Mouse (Mus musculus) erythroid progenitor cell, adult 5-6 weeks (primary cell): ENCODE measurements around the gene Brat1. TPM values are rescaled to one million over a fixed set of nuclear protein-coding genes. Genes with fewer than 3 reads are reported as not detected.
A peak's percentile ranks its signal among the peaks of the same experiment; 100 is the strongest.
"Not testable (repeated sequence)": the region's sequence is repeated elsewhere in the genome, so short reads cannot be mapped to it uniquely, and the experiment has no call there.

Source experiments
- ATAC-seq: replicated peaks from 2 replicates; pipeline ENCODE4 v1.8.0; 2016; ENCODE audit warnings: moderate number of reproducible peaks, mild to moderate bottlenecking, moderate TSS enrichment, inconsistent platforms; ENCODE audit not compliant: poor library complexity, low FRiP score, severe bottlenecking
- total RNA-seq, 2 experiments: library from RNA; stranded (forward) in 1 of 2; stranded (reverse) in 1 of 2; fragments of 150-400 nt in 1 of 2; fragments of 186-747, 209-891 nt in 1 of 2; gene quantifications; 2 replicates each; pipeline versions ENCODE4 v1.2.3 to v1.2.4; 2015 to 2017; ENCODE audit warnings: low replicate concordance in 2 of 2

Gene Brat1
- total RNA-seq (2015; ENCODE audit: low replicate concordance) (0.84 and 2.2 TPM in 2 replicates), total RNA-seq (2017; ENCODE audit: low replicate concordance) (1.9 and 2.0 TPM in 2 replicates)

DNA sequence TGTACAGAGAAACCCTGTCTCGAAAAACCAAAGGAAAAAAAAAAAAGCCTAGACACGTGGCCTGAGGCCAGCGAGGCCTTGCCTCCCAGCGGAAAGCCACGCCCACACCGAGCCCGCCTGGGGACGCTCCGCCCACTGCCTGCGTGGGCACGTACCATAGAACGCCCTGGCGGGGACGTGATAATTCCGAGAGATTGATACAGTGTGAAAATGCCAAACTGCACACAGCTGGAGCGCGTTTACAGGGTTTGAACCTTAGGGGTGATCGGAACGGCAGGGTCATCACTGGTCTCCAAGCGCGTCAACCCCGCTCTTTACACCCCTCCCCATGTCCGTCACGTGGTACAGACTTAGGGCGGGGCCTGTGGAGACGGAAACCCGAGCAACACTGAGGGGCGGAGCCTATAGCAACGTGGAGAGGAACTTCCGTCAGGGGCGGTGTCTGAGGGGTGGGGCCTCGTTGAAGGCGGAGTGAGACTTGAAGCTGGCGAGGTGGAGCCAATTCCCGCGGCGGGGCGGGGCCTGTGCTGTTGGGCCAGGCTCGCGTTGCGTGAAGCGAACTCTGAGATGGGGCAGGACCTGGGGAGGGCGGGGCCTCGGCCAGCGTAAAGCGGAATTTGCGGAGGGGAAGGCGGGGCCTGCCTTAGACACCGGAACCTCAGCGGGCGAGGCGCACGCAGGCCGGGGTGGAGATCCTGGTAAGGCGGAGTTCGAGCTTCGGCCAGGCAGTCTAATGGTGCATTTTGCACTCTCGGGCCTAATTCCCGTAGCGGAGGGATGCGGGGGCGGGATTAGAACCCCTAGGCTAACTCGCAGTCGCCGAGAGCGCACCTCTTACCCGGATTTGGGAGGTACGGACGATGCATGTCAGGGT, at the start of gene Brat1:
Brat1 (plus strand) TSS at position 634 of the 874 bp plus-strand sequence.
- peak; percentile 88 for ATAC-seq

DNA sequence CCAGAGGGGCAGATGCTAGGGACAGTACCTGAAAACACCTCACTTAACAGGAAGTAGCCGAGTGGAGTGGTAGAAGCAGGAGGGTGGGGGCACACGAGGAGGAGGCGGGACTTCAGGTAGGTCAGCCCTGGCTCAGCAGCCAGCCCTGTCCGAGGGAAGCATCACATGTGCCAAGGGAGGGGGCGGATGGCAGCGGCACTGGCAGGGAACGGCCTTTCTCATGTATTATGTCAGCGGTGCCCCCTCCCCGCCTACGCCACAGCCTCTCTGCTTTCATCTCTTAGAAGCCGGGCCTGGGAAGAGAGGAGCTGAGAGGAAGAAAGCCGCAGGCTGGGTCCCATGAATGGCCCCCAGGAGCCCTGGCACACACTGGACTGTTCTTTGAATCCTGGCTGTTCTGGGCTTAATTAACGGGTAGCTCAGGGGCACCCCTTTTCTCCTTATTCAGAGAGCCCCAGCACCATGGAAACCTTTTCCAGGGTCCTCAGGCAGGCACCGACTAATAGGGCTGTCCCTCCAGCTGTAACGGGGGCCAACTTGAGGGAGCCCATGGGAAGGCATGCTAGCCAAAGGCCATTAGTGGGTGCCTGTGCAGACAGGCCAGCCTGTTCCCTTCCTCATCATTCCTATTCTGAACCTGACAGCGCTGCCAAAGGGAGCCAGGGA, 45.1 kb upstream of the Brat1 start:
- ATAC-seq, result no peak

DNA sequence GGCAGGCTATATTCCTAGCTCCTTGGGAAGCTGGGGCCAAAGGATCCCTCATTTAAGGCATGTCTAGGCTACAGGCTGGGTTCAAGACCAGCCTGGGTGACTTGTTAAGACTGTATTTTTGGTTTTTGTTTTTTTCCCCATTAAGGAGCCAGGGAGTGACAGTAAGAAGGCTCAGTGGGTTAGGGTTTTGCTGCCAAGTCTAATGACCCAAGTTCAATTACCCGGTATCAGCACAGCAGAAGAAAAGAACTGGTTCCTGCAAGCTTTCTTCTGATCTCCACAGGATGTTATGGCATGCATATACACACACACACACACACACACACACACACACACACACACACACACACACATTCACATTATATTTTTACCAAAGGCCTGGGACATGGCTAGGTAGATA, 44.4 kb upstream of the Brat1 start:
- no peak for ATAC-seq

DNA sequence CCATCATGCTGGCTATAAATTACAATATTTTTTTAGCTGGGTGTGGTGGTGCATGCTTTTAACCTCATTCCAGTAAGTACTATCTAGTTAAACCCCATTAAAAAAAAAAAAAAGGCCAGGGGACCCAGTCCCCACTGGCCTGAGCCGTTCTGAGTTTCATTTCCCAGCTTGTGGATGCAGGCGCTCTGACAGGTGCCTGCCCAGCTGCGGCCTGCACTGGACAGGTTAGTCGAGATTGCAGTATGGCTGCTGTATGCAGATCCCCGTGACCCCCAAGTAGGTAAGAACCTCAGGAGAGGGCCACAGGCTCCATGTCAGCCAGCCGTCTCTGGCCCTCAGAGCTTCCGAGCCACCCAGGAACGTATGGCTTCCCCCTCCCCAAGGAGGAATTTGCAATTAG, 43.4 kb upstream of the Brat1 start:
- no peak for ATAC-seq

DNA sequence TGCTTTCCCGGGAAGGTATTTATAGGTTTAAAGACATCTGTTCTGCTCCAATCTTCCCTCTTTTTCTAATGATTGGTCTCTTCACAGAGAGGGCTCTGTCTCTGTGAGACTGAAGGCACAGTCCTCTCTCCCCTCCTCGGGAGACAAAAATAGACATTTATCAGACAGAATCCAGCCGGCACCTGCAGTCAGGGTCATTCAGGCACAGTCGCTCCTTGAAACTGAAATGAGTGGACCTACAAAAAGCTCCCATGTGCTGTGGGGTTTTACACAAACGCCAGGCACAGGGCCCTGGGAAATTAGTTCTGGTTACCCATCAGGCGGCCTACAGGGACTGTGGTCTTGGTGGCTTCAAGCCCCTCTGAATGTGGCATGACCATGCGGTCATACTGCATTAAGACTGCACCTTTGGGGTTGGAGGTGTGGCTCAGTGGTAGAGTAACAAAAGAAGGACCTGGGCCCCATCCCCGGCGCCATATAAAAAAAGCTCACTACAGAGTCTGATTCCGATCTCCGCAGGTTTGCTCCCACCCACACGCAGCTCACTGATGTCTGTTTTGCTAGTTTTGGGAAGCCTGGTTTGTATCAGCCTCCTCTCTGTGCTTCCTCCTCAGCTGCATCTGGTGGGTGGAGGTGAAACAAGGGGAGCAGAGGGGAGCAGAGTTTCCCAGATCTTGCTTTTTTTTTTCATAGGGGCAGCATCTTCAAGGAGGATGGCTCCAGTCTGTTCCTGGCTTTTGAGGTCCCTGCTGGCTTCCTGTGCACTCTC, 42.8 kb upstream of the Brat1 start:
- ATAC-seq, result no peak

DNA sequence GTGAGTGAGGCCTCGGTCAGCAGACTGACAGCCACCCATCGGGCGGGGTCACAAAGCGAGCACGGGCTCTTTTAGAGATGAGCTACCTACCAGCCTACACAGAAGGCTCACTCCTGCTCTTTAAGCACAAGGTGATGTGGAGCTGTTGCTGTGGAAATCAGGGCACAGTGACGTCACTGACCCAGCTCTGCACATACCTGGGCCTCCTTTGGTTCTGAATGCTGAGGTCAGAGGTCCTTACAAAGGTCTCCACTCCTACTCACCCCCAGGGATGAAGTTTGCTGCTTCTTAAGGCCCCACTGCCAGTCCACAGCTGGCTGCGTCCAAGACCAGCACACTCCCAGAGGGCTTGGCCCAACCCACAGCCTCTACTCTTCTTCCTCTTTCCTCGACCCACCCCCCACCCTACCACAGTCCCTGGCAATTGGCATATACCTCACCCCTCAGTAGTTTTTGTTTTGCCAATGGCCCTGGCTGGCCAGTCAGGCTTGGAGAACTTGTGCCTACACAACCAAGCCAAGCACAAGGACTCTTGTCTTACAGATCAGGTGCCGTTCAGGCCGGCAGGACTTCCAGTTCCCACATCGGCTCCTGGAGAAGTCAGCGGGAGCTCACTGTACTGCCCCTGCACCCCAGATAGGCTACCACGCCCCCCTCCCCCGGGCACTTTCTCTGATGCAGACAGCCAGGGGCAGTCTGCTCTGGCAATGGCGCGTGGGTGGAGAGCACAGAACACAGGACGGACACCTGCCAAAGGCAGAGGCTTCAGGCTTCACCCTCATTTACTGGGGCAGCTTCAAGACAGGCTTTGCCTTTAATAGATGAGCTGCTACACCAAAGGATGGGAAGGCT, 41.8 kb upstream of the Brat1 start:
- ATAC-seq, result no peak

DNA sequence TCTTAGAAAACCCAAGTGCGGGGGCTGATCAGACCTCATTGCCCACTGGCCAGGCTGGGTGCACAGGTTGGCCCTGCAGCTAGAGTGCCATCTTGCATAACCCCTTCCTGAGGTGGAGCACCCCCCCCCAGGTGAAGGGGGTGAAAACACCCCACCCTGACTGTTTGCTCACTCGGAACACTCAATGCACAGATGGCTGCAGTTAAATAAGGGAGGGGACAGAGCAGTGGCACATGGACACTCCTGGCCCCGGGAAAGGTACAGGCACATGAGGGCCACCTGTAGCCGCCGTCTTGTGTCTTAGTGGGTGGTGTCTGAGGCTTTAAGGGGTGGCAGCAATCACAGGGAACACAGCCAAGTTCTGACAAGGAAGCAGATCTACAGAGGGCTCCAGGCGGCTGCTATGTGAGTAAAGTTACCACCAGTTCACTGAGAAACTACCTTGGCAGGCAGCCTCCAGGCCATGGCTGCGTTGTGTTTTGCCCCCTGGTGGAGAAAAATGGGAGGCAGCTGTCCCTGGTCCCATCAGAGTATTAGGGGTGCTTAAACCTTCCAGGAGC, 41.1 kb upstream of the Brat1 start:
- peak; percentile 54 for ATAC-seq

DNA sequence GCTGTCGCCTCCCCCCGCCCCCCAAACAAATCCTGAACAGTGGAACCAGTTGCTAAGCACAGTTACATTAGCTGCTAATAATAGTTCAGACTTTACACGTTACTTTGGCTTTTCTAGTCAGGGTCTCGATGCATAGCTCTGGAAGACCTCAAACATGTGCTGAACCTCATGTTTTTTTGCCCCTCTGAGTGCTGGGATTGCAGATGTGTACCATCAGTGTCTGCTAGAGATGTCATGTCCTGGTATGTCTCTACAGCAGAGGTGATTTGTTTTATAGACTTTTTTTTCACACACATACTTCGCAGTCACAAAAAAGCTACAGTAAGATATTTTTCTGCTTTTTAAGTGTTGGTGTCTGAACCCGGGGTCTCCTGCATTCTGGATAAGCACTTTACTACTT, 32.7 kb upstream of the Brat1 start:
- no peak for ATAC-seq

DNA sequence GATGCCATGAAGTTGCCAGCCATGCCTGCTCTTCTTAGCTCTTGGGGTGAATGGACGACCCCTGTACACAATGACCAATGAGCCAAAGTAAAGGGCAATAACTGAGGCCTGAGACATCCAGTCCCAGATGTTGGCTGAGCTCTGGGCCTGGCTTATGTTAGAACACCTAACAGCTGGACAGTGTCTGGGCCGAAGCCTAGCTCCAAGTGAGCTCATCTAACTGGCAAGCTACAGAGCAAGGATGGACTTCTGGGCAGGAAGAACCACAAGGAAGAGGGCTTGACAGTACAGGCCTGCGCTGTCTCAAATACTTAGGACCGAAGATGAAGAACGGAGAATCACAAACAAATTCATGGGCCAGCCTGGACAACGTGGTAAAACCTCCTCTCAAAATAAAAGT, 32.2 kb upstream of the Brat1 start:
- ATAC-seq, result not testable (repeated sequence)

DNA sequence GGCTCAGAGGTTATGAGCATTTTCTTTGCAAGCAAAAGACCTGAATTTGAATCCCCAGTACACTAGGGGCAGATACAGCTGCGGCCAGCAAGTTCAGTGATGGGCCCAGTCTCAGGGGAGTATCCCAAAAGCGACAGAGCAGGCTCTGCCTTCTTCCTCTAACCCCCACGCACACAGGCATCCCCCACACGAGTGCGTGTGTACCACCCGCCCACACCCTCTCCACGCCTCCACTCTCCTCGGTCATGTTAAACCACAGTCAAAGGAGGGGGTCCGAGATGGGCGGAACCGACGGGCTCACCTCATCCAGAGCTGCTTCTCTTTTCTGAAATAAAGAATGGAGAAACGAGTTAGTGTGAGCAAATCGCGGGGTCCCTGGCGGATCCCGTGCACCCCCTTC, 30.8 kb upstream of the Brat1 start:
- no peak for ATAC-seq

DNA sequence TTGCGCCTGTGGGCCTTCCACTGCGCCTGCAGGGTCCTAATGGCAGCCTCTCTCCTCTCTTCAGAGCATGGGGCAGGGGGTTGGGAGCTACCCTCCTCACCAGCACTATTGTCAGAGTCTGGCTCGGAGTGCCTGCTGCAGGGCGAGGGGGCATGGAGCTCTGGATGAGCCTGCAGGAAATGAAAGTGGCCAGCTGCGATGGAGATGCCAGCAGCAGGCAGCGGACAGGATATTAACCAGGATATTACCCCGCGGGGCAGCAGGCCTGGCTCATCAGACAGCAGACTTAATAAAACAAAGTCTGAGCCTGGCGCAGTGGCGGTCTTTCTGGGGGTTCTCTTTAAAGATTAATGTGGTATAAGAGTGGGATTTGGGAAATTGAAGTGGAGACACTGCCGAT, 29.7 kb upstream of the Brat1 start:
- no peak for ATAC-seq

DNA sequence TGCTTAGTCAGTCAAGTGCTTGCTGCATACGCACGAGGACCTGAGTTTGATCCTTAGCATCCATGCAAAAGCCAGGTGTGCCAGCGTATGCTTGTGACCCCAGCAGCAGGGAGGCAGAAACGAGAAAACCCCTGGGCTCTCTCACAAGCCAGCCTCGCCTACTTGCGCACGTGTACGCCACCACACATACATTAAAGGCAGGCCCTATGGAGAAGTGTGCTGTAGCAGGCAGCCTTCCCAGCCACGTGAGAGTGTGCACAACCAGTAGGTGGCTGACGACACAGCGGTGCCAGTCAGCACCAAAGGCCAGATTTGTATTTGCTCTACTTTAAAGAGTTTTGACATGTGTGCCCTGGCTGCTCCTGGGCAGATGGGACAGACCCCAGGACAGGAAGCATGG, 29.2 kb upstream of the Brat1 start:
- no peak for ATAC-seq

DNA sequence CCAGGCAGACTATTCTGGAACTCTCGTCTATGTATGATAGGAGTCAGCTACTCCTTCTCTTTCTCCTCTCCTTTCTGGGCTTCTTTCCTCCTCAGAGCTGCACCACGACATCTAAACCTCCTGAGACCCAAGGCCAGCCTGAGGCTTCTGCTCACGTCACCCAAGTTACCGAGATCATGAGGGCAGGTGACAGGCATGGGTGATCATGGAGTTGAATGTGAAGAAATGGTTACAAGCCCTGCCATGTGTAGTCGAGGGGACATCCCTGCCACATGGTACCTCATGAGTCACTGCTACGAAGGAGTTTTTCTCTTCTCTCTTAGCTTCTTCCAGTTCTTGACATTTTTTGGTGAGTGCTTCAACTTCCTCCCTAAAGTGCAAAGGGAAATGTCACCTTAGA, 27.7 kb upstream of the Brat1 start:
- no peak for ATAC-seq

DNA sequence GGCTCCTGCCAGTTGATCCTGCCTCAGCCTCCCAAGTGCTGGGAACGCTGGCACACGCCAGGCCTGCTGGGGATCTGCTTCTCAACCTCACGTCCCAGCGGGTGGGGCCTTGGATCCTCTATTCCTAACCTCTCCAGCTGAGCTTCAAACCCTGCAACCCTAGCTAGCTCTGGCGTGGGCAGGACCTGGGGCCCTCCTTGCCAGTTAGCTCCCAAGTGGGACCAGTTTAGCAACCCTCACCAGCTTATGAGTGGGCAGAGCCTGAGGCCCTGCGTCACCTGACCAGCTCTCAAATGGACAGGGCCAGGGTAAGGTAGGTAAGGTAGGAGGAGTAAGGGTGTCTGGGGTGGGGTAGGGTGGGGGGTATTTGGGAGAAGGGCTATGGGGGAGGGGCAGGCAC, 24.8 kb upstream of the Brat1 start:
- no peak for ATAC-seq

DNA sequence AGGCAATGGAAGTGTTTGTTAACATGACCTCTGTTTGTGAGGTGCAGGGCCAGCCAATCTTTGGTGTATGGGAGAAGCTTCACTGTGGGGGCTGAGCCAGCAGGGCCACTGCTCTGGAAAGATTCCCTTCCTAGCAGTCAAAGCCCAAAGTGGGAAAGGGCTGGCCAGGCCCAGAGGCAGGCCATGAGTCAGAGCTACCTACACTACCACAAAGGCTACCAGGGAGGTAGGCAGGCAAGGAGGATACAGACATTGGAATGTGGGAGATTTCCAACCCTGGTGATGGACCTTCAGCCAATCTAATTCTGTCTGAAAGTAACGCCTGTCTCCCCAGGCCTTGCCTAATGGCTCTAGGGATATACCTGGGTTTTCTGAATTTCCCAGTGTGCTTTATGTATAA, 23.9 kb upstream of the Brat1 start:
- ATAC-seq, result no peak

DNA sequence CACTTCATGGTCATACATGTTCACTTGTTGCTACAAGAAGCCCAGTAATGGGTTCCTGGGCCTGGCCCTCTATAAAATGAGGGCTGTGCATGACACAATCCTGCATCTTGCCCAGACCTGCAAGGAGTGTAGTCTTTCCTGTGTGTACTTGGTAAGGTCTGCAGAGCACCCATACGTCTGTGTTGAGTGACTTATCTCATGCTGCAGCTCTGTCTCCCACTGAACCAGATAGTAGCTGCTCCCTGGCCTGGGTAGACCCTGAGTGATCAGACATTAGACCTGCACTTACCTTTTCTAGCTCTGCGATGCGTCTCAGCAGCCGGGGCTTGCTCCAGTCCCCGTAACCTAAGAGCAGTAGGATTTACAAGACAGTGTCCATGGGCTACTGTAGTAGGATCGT, 22.7 kb upstream of the Brat1 start:
- ATAC-seq, result no peak

DNA sequence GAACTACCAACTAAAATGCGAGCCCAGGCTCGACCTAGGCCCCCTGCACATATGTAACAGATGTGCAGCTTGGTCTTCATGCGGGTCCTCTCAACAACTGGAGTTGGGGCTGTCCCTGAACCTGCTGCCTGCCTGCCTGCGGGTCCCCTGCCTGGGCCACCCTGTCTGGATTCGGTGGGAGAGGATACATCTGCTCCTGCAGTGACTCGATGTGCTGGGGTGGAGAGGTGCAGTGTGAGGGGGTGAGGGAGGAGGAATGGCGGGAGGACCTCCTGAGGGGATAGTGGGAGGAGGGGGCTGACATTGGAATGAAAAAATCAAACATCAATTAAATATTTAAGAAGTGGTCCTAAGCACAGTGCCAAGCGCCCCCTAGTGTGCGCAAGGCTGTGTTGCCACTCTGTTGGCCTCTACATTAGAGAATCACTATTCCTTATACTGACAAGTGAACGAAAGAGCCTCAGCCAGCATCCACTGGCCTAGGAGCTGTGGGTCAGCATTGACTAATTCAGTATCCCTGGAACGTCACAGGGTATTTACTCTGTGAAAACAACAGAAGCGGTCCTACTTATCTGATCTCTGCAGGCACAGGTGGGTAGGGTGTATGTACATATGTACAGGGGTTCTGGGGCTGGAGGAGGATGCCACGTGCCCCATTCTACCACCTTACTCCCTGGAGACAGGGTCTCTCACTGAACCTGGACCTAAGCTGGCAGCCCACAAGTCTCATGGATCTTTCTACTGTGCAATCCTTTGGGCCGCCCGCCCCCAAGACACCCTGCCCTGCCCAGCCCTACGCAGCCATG, 20.3 kb upstream of the Brat1 start:
- ATAC-seq, result no peak

DNA sequence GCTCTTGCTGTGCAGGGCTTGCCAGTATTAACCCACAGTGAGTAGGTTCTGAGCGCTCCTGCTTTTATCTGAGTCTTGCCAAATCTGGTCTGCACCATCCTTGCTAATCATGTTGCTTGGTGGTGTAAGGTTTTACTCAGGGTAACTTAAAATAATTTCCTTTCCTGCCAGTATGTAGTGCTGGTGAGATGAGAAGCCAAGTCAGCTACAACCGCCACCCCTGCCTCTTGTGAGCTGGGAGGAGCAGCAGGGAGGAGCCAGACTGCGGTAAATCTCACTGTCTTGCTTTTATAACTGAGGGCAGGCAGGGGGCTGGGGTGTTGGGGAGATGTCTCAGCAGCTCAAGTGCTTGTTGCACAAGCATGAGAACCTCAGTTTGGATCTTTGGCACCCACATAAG, 16.4 kb upstream of the Brat1 start:
- no peak for ATAC-seq

DNA sequence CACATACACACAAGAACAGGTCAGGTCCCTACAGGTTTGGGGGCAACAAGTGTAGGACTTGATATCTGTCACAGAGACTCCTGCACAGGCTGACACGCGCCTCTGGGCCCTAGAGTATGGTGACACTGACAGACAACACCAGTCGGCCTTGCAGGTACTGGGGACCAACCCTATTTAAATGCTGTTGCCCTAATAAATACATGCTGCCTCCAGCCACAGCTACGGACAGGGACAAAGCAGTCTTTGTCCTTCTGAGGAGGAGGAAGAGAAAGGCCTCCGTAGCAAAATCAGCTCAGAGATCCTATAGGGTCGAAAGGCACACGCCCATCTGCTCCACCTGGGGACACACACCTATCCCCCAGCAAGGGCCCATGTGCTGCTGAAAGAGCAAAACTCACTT, 8.8 kb upstream of the Brat1 start:
- no peak for ATAC-seq
